Mouse (Mus musculus): Measurements from ENCODE around the gene Zfand2a. TPM values are rescaled to one million over a fixed set of nuclear protein-coding genes. Genes with fewer than 3 reads are reported as not detected.
A peak's percentile ranks its signal among the peaks of the same experiment; 100 is the strongest.

Gene Zfand2a
- total and polyA plus RNA-seq, 3 experiments: 12.0 to 16.7 (median 14.0) TPM

DNA sequence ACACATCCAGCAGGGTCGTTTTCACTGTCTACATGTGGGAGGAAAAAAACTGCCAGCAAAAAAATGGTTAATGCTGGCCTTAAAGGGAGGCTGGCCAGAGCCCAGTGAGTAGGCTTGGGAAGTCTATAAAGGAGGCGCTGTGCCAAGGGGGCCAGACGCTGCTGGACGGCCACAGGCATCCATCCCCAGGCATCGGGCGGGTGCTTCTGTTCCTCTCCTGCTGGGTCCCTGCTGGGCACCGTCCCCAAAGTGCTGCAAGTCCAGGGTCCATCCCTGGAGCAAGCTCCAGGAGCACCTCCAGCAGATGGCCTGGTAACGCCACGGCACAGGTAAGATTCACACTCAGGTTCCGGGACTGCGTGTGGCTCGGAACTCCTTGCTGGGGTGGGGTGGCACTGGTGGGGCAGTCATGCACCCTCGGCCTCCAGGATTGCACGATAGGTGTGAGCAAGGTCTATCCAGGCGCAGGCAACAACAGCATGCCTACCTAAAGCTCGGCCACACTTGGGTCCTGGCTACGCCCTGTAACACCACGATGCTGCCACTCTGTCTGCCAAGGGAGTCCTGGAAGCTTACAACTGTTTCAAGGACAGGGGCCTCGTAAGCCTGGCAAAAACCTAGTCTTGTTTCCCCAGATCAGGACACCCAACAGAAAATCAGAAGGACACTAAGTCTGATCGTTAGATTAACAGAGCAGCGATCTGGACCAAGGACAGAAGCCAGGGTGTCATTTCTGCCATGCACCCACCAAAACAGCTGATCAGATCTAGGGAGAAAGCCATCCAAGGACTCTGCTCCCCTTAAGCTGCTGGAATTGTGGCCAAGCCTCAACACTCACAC lies 61.1 kb downstream of the Zfand2a start, which contains the start of gene Gper1:
Gper1 (plus strand) TSS at position 126 of the 840 bp plus-strand sequence.
- Histone ChIP-seq H3K9ac (ENCODE audit: low read depth, low read length) (peak within 1 kb of the TSS; percentile 28), H3K27me3 (ENCODE audit: control insufficient read depth, insufficient read depth, low read length) (no peaks in the 10 kb centered on the region), H3K36me3 (ENCODE audit: control insufficient read depth, insufficient read depth, low read length) (no peaks in the 10 kb centered on the region), H3K4me3 (peak within 1 kb of the TSS; percentile 18), H3K27ac (peak within 1 kb of the TSS; percentile 41), H3K4me1 (ENCODE audit: control insufficient read depth, insufficient read depth, low read length) (peaks cover 3% of the 10 kb centered on the region), H3K79me2 (replicated peaks; ENCODE audit: control insufficient read depth, insufficient read depth, low read length) (no peaks in the 10 kb centered on the region)
- TF ChIP-seq CTCF (IDR thresholded peaks at IDR 0.05) (no peak), EP300 (IDR thresholded peaks at IDR 0.05; ENCODE audit: insufficient read depth, low read depth, low read length) (no peak), POLR2A (IDR thresholded peaks at IDR 0.05; ENCODE audit: insufficient read depth, low read depth, low read length) (no peak)
- no peak for DNase-seq
- intact Hi-C loops (cut with DNase I): no loop called here
- 50% methylated on average over 21 of the region's 21 CpGs for WGBS

Other genes starting within 250 kb of the Zfand2a start
- gene Get4, start 232.2 kb downstream of the Zfand2a start, total RNA-seq (2021): 10 to 100 TPM; 38.2 to 45.4 TPM
- gene Get4, start 232.2 kb downstream of the Zfand2a start, polyA plus RNA-seq (2012; rRNA removed): 57.3 and 59.6 TPM in 2 replicates
- 1 to 10 TPM; 1.5 to 1.7 TPM for gene Adap1, start 158.9 kb downstream of the Zfand2a start, total RNA-seq (2021)
- gene Adap1, start 158.9 kb downstream of the Zfand2a start, polyA plus RNA-seq (2012; rRNA removed): 2.7 and 2.8 TPM in 2 replicates
- 10 to 100 TPM; 82.8 to 94.8 TPM for gene Cox19, start 133.1 kb downstream of the Zfand2a start, total RNA-seq (2021)
- 110 and 112 TPM in 2 replicates for gene Cox19, start 133.1 kb downstream of the Zfand2a start, polyA plus RNA-seq (2012; rRNA removed)
- not detected for gene Cyp2w1, start 131.9 kb downstream of the Zfand2a start, total RNA-seq (2021)
- gene Cyp2w1, start 131.9 kb downstream of the Zfand2a start, polyA plus RNA-seq (2012; rRNA removed): not detected in 2 replicates
- 10 to 100 TPM; 42.9 to 56.6 TPM for gene Gpr146, start 106.9 kb downstream of the Zfand2a start, total RNA-seq (2021)
- 62.4 and 77.0 TPM in 2 replicates for gene Gpr146, start 106.9 kb downstream of the Zfand2a start, polyA plus RNA-seq (2012; rRNA removed)
- gene C130050O18Rik, start 79.3 kb downstream of the Zfand2a start, total RNA-seq (2021): 1 to 10 TPM in 1 of 2 experiments, under 1 TPM in 1; 0.68 to 1.1 TPM
- gene C130050O18Rik, start 79.3 kb downstream of the Zfand2a start, polyA plus RNA-seq (2012; rRNA removed): 0.98 and 1.1 TPM in 2 replicates
- 1 to 10 TPM; 1.4 to 1.5 TPM for gene Gper1, start 61.4 kb downstream of the Zfand2a start, total RNA-seq (2021)
- gene Gper1, start 61.4 kb downstream of the Zfand2a start, polyA plus RNA-seq (2012; rRNA removed): 2.0 and 4.9 TPM in 2 replicates
- 1 to 10 TPM; 4.9 to 5.6 TPM for gene 3110082I17Rik, start 24.0 kb downstream of the Zfand2a start, total RNA-seq (2021)
- 5.4 and 5.7 TPM in 2 replicates for gene 3110082I17Rik, start 24.0 kb downstream of the Zfand2a start, polyA plus RNA-seq (2012; rRNA removed)
- gene Uncx, start 58.9 kb upstream of the Zfand2a start, total RNA-seq (2021): not detected
- not detected in 2 replicates for gene Uncx, start 58.9 kb upstream of the Zfand2a start, polyA plus RNA-seq (2012; rRNA removed)

All from heart, adult 2 months (tissue).